Mouse (Mus musculus) heart, adult 2 months (tissue): ENCODE measurements around the gene Masp2.

Experiments
- CTCF ChIP-seq: fragments of 200-600 bp; IDR thresholded peaks from 2 replicates; pipeline ENCODE4 v1.8.1; 2022; ENCODE audit warnings: antibody characterized with exemption, mild to moderate bottlenecking, moderate library complexity
- EP300 ChIP-seq: fragments of 200-500 bp; IDR thresholded peaks from 2 replicates; pipeline ENCODE4 v1.6.1; 2011; ENCODE audit warnings: low read depth, low read length, control low read depth; ENCODE audit not compliant: insufficient read depth
- POLR2A ChIP-seq: fragments of 200-500 bp; IDR thresholded peaks from 2 replicates; pipeline ENCODE4 v1.6.1; 2011; ENCODE audit warnings: mild to moderate bottlenecking, low read depth, low read length, control low read depth; ENCODE audit not compliant: insufficient read depth

DNA sequence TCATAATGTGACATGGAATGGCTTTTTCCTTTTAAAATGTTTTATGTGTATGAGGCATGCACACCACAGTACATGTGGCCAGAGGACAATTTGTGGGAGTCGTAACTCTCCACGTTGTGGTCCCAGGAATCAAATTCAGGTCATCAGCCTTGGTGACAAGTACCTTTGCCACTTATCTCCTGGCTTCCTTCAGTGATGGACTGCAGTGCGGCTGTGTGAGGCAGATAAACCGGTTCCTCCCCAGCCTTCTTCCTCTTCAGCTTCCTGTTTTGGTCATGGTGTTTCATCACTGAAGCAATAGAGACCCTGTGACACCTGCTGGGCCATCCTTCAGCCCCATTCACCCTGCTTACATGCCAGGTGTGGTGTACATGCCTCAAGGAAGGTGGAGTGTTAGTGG is 19.1 kb upstream of the Masp2 start:
- no peak for TF ChIP-seq CTCF
- no peak for TF ChIP-seq POLR2A
- no peak for TF ChIP-seq EP300
